Comparison of ENCODE assay signal across 32 mouse cellular contexts in the genomic region with DNA sequence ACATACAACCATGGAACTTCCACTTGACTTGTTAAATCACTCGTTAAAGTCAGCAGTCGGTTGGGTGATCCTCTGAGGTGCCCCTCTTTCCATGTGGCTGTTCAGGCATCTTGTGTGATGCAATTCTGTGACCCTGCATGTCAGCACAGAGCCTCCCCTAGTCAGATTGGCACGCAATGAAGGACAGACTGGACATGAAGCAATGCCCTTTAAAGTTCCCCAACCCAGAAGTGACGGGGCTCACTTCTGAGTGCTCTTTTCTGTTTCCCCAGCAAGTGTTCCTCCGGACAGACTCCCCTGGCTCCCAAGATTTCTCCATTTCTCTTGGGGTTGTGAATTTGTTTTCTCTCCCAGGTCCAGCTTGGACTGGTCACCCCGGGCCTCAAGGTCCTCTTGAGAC. TPM values are rescaled to one million over a fixed set of nuclear protein-coding genes. Genes with fewer than 3 reads are reported as not detected.
DNase-seq lines count a peak whose midpoint lies in the region; ATAC-seq lines count a peak whose summit lies in the region.
"Had no signal": no experiment of that assay in that cellular context is flagged by ENCODE, and none has a peak within 500 bp of the region (broad histone marks: within the 10 kb centered on the region; RNA-seq: fewer than 3 reads in every experiment).

No protein-coding gene starts in this region.

- no peaks in the 10 kb centered on the region for H3K36me3 ChIP-seq in forebrain, embryonic 10.5 days (replicated peaks)
- no peaks in the 10 kb centered on the region for H3K36me3 ChIP-seq in forebrain, embryonic 15.5 days
- H3K36me3 ChIP-seq: embryonic facial prominence, embryonic 10.5 days; embryonic facial prominence, embryonic 13.5 days; G1E; hindbrain, embryonic 13.5 days had no signal

- no peak overlapping the region for H3K9ac ChIP-seq in forebrain, embryonic 15.5 days (replicated peaks)
- H3K9ac ChIP-seq: embryonic facial prominence, embryonic 13.5 days; forebrain, embryonic 13.5 days; forebrain, postnatal 0 days; hindbrain, embryonic 13.5 days had no signal

- ATAC-seq in forebrain, embryonic 15.5 days (replicated peaks): no peak
- ATAC-seq: forebrain, embryonic 13.5 days; forebrain, postnatal 0 days; hindbrain, postnatal 0 days; inflammation-experienced regulatory T-cells, adult 6 months; intestine, embryonic 16.5 days; Patski had no signal

- no peak overlapping the region for H3K4me2 ChIP-seq in forebrain, embryonic 15.5 days (replicated peaks)
- H3K4me2 ChIP-seq: embryonic facial prominence, embryonic 13.5 days; forebrain, embryonic 13.5 days; heart, embryonic 11.5 days; hindbrain, embryonic 13.5 days had no signal

- no peak overlapping the region for H3K4me3 ChIP-seq in forebrain, embryonic 10.5 days
- H3K4me3 ChIP-seq in forebrain, embryonic 15.5 days: no peak overlapping the region
- H3K4me3 ChIP-seq: embryonic facial prominence, embryonic 10.5 days; embryonic facial prominence, embryonic 13.5 days; erythroblast, embryonic 14.5 days; forebrain, embryonic 13.5 days; gastrocnemius, adult 2 months; hindbrain, embryonic 13.5 days had no signal

- no peaks in the 10 kb centered on the region for H3K9me3 ChIP-seq in forebrain, embryonic 10.5 days
- no peaks in the 10 kb centered on the region for H3K9me3 ChIP-seq in forebrain, embryonic 15.5 days
- H3K9me3 ChIP-seq: embryonic facial prominence, embryonic 10.5 days; embryonic facial prominence, embryonic 13.5 days; forebrain, embryonic 13.5 days; hindbrain, embryonic 13.5 days had no signal

- intact Hi-C loops in gastrocnemius, postnatal 14 days (cut with DNase I; ENCODE audit: low total_unique reads): no loop called here

- peak overlapping the region; percentile 56 for H3K27ac ChIP-seq in forebrain, embryonic 10.5 days
- no peak overlapping the region for H3K27ac ChIP-seq in forebrain, embryonic 15.5 days (replicated peaks)
- H3K27ac ChIP-seq: embryonic facial prominence, embryonic 10.5 days; embryonic facial prominence, embryonic 13.5 days; forebrain, embryonic 13.5 days; gastrocnemius, adult 2 months; hindbrain, embryonic 13.5 days; hindbrain, postnatal 0 days had no signal

- H3K27me3 ChIP-seq in forebrain, embryonic 10.5 days (ENCODE audit: poor library complexity, severe bottlenecking): no peaks in the 10 kb centered on the region
- H3K27me3 ChIP-seq in forebrain, embryonic 15.5 days: no peaks in the 10 kb centered on the region
- H3K27me3 ChIP-seq: CH12.LX; embryonic facial prominence, embryonic 13.5 days; forebrain, embryonic 13.5 days; hindbrain, embryonic 13.5 days had no signal

- DNase-seq in forebrain, embryonic 10.5 days (ENCODE audit: extremely low spot score, low spot score): no peak
- DNase-seq in lung, postnatal 36 days: peak; percentile 7
- DNase-seq in lung, postnatal 10 days: no peak
- peak; percentile 64 for DNase-seq in adrenal gland, adult 8-10 months
- DNase-seq in adrenal gland, postnatal 25 days: peak; percentile 15
- no peak for DNase-seq in gastrocnemius, postnatal 14 days
- DNase-seq in right cerebral cortex, adult 2 months (ENCODE audit: low spot score in 2 of 2): no peak
- DNase-seq: B cell, adult 2 months; cerebellum, adult 11-12 months; cerebellum, adult 8-10 months; cerebellum, postnatal 10 days; cerebellum, postnatal 36 days; embryo, embryonic 11 days; forebrain, postnatal 0 days; gastrocnemius, postnatal 36 days; heart, adult 11 months; kidney, adult 18-20 months had no signal

- H3K4me1 ChIP-seq in forebrain, embryonic 10.5 days: peaks cover 20% of the 10 kb centered on the region
- no peaks in the 10 kb centered on the region for H3K4me1 ChIP-seq in forebrain, embryonic 15.5 days

- WGBS in forebrain, embryonic 10.5 days: 70% methylated on average over 6 of the region's 6 CpGs
- 49% methylated on average over 6 of the region's 6 CpGs for WGBS in forebrain, embryonic 15.5 days

RNA-seq across cellular contexts. Expression of a gene that starts 49.5 kb away (rescaled TPM):
- polyA plus RNA-seq in forebrain, embryonic 10.5 days (2016; fragmentation: Nextera tagmentation; extraction: Ambion mirVana): 0.07 and 0.09 TPM in 2 replicates
- 5.0 and 7.2 TPM in 2 replicates for polyA plus RNA-seq in forebrain, embryonic 15.5 days (2015; fragmentation: Nextera tagmentation; extraction: Ambion mirVana)
- 1 to 10 TPM in 1 of 4 experiments, under 1 TPM in 3; 0.63 to 1.4 (median 0.69) TPM for total RNA-seq in adrenal gland, adult 8-10 months (2022)
- 0.19 and 0.21 TPM in 2 replicates for total RNA-seq in adrenal gland, postnatal 25 days (2021)
- total RNA-seq in gastrocnemius, postnatal 14 days (2021): 1 to 10 TPM; 5.7 to 7.0 TPM
- total RNA-seq: hematopoietic stem cell, adult 5-6 weeks had no signal
- polyA plus RNA-seq: erythroblast, embryonic 14.5 days; G1E; heart, embryonic 11.5 days had no signal

Comparison
In these comparisons a context has a peak if more than half of its experiments do, and no peak if none do; other contexts are left out.
1. DNase-seq: peak in lung, postnatal 36 days (single experiment), adrenal gland, adult 8-10 months (single experiment) and adrenal gland, postnatal 25 days (single experiment); none in forebrain, embryonic 10.5 days (single experiment), lung, postnatal 10 days (single experiment), gastrocnemius, postnatal 14 days (single experiment) and right cerebral cortex, adult 2 months (0 of 2).